Mouse (Mus musculus) thymus, adult 2 months (tissue): Measurements from ENCODE around the gene Trim65.

Source experiments
- CTCF ChIP-seq: fragments of 200-500 bp; IDR thresholded peaks from 2 replicates; pipeline ENCODE4 v1.5.1; 2012; ENCODE audit warnings: mild to moderate bottlenecking, control low read depth, low read length, moderate library complexity, borderline replicate concordance; ENCODE audit not compliant: control insufficient read depth, poor library complexity, insufficient read depth; ENCODE audit errors: extremely low read depth
- POLR2A ChIP-seq: fragments of 200-500 bp; IDR thresholded peaks from 2 replicates; pipeline ENCODE4 v1.6.1; 2012; ENCODE audit warnings: mild to moderate bottlenecking, low read length, control low read depth, moderate library complexity; ENCODE audit not compliant: control insufficient read depth, poor library complexity, insufficient read depth; ENCODE audit errors: extremely low read depth

DNA sequence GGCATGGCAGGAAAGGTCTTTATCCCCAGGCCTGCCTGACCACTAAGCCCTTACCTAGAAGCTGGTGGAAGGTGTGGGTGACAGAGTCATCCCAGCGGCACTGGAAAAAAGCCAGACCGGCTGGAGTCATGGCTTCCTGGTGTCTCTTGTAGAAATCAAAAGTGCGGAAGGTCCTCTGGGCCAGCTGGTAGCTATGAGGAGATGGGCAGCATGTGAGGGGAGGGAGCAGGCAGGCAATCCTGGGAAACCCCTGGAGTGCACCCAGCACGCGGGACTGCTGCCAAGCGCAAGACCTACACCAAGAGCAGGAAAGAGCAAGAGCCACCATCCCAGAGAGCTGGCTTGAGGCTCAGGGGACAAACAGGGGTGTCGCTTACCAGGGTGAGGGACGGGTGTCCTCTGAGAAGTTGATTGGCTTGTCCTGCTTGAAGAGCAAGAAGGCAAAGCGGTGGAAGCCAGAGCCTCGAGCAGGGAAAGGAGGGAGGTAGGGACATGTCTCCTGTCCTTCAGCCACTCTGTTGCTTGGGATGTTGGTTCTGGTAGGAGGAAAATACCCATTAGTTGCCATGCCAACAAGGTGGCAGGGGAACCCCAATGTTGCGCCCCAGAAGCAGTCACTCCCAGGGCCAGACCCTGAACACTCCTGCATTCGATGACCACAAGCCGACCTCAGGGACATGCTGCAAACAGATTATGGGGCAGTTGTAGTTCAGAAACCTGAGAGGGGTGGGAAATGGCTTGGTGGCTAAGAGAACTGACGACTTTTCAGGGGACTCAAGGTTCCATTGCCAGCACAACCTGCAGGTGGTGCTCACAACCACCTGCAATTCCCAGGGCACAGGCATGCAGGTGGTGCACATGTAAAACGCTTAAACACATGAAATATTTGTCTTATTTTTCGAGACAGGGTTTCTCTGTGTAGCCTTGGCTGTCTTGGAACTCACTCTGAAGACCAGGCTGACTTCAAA lies 1.7 kb upstream of the Trim65 start:
- TF ChIP-seq CTCF (peak; percentile 17; the same call in 1 of the 2 replicates), POLR2A (no peak)
